Mouse (Mus musculus): ENCODE data around the gene Tspan9.

The Tspan9 gene

GRCm38 (mm10) chr6:128103874-128104273 is 39.5 kb downstream of the Tspan9 start:
- no peak for DNase-seq (ENCODE audit: low read depth, low spot score)

- DNase-seq (ENCODE audit: low read depth, low spot score) = no peak
Measured at GRCm38 (mm10) chr6:128102296-128102999, 40.9 kb downstream of the Tspan9 start.

GRCm38 (mm10) chr6:128099871-128100270 is 43.5 kb downstream of the Tspan9 start:
- DNase-seq (ENCODE audit: low read depth, low spot score) = peak; percentile 80

GRCm38 (mm10) chr6:128099190-128099589 is 44.2 kb downstream of the Tspan9 start:
- no peak for DNase-seq (ENCODE audit: low read depth, low spot score)

GRCm38 (mm10) chr6:128096521-128096920 is 46.9 kb downstream of the Tspan9 start:
- DNase-seq (ENCODE audit: low read depth, low spot score) = no peak

- DNase-seq (ENCODE audit: low read depth, low spot score) = no peak
Measured at GRCm38 (mm10) chr6:128095906-128096305, 47.5 kb downstream of the Tspan9 start.

GRCm38 (mm10) chr6:128095131-128095530 is 48.3 kb downstream of the Tspan9 start:
- DNase-seq (ENCODE audit: low read depth, low spot score) = no peak

GRCm38 (mm10) chr6:128093856-128094628 is 49.4 kb downstream of the Tspan9 start:
- no peak for DNase-seq (ENCODE audit: low read depth, low spot score)

GRCm38 (mm10) chr6:128092621-128093020 is 50.8 kb downstream of the Tspan9 start:
- DNase-seq (ENCODE audit: low read depth, low spot score) = peak; percentile 59

GRCm38 (mm10) chr6:128091833-128092166 is 51.6 kb downstream of the Tspan9 start:
- no peak for DNase-seq (ENCODE audit: low read depth, low spot score)

- DNase-seq (ENCODE audit: low read depth, low spot score) = peak; percentile 83
Measured at GRCm38 (mm10) chr6:128090985-128091832, 52.2 kb downstream of the Tspan9 start.

- DNase-seq (ENCODE audit: low read depth, low spot score) = no peak
Measured at GRCm38 (mm10) chr6:128089770-128090702, 53.4 kb downstream of the Tspan9 start.

GRCm38 (mm10) chr6:128088746-128089523 is 54.5 kb downstream of the Tspan9 start:
- DNase-seq (ENCODE audit: low read depth, low spot score) = no peak

- DNase-seq (ENCODE audit: low read depth, low spot score) = no peak
Measured at GRCm38 (mm10) chr6:128085488-128086066, 57.8 kb downstream of the Tspan9 start.

GRCm38 (mm10) chr6:128083305-128083704 is 60.1 kb downstream of the Tspan9 start:
- no peak for DNase-seq (ENCODE audit: low read depth, low spot score)

GRCm38 (mm10) chr6:128081781-128082180 is 61.6 kb downstream of the Tspan9 start:
- no peak for DNase-seq (ENCODE audit: low read depth, low spot score)

- no peak for DNase-seq (ENCODE audit: low read depth, low spot score)
Measured at GRCm38 (mm10) chr6:128081293-128081692, 62.1 kb downstream of the Tspan9 start.

GRCm38 (mm10) chr6:128079576-128080224 is 63.7 kb downstream of the Tspan9 start:
- no peak for DNase-seq (ENCODE audit: low read depth, low spot score)

- no peak for DNase-seq (ENCODE audit: low read depth, low spot score)
Measured at GRCm38 (mm10) chr6:128078508-128078907, 64.9 kb downstream of the Tspan9 start.
